Mouse (Mus musculus) left cerebral cortex, adult 8-10 months (tissue): ENCODE measurements at regions not wholly inside any gene's neighbourhood (a gene's known extent, or its start where the extent isn't known, plus 50 kb on each side); places are given as distances from the start of the nearest gene placed in this dataset.

Experiments used
- DNase-seq, 2 experiments: peaks; one replicate each; pipeline ENCODE4 v3.0.0; 2022; ENCODE audit warnings: low spot score in 2 of 2

DNA sequence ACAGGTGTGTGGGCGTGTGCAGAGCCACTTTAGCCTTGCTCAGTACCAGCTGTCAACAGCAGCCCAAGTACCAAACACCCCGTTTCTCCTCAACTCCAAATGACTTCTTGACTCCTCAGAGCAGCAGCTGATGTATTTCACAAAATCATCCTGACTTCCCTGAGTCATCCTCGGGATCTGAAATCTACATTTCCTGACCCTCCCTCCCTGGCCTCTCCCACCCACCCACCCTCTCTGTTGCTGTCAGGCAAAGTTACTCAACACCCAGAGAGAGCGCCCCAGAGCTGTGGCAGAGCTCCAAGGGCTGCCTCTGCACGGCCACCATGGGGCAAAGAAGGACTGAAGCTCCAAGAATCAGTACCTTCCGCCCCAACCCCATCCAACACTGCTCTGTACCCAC lies 83.5 kb upstream of the Cyp1b1 start:
- no peak for DNase-seq

GRCm38 (mm10) chr17:79790166-79790565 lies 75.3 kb upstream of the Cyp1b1 start:
- no peak for DNase-seq

DNA sequence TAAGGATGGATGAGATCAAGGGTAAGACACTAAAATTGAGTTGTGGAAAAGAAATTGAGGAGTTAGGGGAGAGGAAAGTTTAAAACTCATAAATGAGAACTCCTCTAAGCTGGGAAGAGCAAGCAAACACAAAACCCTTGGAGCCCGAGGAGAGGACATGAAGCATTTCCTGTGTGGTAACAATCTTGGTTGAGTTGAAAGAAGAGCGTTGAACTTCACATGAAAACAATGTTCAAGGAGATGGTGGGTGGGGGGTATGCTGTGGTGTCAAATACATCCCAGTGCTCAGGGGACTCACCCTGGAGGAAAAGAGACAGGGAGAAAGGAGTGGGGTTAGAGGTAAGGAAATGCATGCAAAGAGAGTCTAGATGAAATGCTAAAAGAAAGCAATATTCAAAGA lies 72.3 kb upstream of the Cyp1b1 start:
- DNase-seq, result no peak

DNA sequence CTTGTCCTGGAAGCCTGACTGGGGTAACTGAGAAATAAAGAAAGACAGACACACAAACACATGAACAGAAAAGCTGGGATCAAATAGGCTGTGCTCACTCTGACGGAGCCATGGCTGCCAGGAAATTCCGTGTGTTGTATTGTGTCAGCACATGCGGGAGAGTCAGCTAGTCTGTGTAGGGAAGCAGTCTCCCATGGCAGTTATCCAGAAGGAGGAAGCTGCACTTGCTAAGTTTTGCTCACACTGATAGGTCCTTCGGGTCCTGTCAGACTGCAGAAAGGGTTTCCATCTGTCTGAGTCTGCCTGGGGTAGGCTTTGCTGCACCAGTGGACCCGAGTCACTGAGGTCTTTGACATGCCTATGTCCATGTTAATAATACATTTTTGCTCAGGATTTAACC lies 71.8 kb upstream of the Cyp1b1 start:
- no peak for DNase-seq

- no peak for DNase-seq
Measured at GRCm38 (mm10) chr17:79786270-79786669, 71.4 kb upstream of the Cyp1b1 start.

DNA sequence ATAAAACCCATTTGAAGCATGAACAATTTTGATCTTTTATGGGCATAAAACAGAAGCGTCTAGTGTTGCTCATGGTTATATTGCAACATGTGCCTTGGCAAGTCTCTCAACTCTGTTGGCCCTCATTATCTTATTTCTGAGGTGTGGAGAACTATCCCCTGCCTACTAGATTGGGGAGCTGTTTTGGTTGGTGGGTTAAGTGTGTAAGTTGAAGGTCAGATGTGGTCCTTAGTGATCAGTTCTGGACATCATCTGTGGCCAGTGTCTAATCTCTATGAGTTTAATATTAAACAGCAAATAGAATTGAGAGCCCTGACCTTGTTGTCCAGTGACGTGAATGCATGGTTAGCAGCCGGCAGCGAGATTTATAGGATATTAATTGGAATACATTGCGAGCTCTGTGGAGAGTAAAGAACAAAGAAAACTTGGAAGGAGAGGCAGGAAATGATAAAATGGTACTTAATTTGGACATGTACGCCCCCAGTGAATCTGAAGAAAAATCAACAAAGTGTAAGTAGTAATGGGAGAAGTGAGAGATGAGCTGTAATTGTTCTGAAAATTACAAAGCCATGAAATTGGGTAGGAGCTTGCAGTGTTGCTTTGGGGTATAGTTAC lies 69.5 kb upstream of the Cyp1b1 start:
- no peak for DNase-seq

DNA sequence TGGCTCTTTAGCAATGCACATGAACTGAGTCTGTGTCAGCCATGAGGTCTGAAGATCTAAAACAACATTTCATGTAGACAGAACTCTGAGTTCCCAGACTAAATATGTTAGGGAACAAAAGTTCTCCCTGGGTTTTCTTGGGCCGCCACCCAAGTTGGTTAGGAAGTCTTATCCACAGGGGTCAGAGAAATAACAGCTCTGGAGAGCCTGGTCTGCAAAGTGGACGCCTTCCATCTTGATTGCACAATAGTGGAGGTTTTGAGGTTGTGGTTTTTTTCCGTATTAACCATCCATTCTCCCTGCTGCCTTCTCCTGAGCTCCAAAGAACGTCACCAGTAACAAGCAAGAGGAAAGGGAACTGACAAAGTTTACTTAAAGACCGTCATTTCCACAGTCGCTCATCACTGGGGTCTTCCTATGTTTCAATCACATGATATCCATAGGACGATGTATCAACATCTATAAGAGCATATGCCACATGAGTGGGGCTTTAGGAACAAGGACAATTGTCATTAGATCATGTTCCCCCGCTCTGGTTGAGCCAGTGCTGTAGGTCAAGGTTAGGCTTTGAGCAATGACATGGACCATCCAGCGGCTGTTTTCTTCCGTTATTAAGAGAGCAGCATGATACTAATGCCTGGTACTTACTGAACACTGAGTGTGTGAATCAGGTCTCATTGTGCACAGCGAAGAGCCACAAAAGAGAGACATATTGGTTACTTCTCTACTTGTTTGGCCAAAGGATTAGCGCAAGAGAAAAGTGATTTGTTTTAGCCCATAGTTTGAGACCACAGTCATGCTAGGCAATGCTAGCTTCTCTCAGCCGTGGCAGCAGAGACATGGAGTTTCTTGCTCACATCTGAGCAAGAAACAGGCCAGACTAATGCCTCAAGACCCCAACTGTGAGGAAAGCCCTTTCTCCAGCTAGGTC lies 67.1 kb upstream of the Cyp1b1 start:
- no peak for DNase-seq

DNA sequence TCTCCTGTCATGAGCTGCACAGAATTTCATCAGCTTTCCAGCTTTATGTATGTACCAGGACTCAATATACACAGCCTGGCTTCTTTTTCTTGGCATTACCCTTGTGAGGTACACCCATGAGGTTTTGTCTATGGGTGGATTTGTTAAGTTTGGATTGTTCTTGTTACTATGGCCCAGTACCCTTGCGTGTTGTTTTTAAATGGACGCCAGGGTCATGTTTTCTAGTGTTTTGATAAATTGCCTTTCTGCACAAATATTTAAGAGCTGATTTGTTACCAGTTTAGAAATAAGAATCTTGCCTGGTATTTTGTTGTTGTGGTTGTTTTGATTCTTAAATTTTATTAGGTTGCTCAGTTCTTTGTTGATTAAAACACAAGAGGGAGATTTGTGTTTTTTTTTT lies 66.4 kb upstream of the Cyp1b1 start:
- DNase-seq, result no peak

DNA sequence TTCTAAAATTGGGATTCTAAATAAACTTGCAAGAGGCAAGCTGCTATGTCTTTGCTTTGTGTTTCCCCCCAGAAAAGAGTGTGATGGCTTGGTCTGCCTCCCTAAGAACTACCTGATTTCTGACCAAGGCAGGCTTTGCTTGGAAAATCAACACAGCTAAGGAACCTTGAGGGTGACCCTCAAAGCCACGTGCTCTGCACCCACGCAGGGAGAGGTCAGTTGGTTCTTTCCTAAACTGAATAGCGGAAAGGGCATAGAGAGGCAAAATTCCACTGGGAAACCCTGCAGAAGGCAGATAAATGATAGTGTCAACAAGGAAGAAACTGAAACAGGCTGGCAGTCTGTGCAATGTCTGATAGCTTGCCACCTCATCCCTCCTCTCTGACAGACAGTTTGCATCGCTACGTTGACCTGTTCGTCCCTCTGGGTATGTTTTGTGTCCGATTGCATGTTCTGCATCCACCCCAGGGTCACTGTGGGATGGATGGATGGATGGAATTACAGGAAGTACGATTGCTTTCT lies 63.1 kb upstream of the Cyp1b1 start:
- DNase-seq, result no peak

DNA sequence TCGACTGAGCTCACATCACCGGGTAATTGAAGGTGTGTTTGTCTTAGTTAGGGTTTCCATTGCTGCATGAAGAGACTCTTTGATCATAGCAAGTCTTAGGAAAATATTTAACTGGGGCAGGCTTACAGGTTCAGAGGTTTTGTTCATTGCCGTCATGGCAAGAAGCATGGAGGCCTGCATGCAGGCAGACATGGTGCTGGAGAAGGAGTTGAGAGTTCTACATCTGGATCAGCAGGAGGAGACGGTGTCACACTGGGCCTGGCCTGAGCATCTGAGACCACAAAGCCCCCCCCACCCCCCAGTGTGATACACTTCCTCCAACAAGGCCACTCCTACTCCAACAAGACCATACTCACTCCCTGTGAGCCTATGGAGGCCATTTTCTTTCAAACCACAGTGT lies 61.3 kb upstream of the Cyp1b1 start:
- no peak for DNase-seq

DNA sequence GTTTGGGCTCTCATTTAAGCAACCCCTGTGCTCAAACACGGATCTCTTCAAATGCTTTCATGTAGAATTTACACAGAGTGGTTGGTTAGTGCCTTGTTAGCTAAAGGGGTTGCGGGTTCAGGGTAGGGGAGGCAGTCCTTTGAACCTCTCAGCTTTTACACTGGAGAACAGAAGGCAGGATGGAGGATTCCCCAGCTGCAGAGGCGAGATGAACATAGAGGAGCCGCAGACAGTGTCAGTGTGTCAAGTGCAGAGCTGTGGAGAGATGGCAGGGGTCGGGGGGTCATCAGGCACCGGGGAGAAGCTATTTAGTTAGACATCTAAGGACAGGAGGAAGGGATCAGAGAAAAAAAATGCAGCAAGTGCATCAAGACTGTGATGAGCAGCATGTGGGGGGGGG lies 60.4 kb upstream of the Cyp1b1 start:
- no peak for DNase-seq

DNA sequence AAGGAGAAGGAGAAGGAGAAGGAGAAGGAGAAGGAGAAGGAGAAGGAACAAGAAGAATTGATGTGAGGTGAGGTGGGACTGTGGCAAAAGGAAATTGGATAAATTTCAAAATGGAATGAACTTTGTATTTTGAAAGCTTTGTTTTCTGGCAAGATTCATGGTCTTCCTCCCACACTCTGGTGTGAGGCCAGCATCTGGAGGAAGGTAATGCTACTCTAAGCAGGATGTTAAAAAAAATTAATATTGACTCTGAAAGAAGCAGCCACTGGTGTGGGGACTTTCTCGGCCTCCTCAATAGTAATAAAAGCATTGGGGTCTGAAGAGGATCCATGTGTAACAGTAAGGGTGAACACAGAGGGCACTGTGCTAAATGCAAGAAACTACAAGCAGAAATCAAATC lies 59.4 kb upstream of the Cyp1b1 start:
- DNase-seq, result no peak

DNA sequence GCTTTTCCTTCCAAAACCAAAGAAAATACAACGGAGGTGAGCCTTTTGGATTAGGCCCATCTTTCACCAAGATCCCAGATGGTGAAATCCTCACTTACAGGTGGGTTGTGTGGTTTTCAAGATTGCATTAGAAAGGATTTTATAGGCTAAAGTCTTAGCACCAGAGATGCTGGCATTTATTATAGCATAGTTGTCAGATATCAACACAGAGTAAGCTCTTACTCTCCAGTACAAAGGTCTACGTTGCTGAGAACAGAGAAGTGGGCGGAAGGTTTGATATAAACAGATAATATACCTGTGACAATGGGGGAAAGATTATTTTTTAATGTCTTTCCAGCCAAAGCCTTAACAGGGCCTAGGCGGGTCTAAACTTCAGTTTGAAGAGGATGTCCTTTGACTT lies 57.4 kb upstream of the Cyp1b1 start:
- DNase-seq, result no peak

GRCm38 (mm10) chr17:79771727-79772126 lies 56.9 kb upstream of the Cyp1b1 start:
- DNase-seq, result no peak

DNA sequence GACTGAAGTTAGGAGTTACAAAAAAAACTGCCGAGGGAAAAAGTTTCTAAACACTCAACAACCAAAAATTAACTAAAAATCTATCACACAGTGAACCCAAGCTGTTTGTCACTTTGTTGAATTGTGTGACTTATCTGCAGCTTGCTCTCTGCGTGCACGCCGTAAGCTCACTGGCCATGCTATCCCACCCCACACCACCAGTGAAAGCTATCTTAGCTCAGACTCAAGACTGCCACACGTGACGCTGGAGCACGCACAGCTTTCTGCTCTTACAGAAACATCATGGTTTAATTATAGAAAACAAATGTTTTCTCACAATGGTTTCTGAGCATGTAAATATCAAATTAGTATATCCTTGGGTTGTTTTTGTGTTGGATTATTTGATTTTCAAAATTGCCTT lies 56.0 kb upstream of the Cyp1b1 start:
- no peak for DNase-seq

GRCm38 (mm10) chr17:79769824-79770223 lies 55.0 kb upstream of the Cyp1b1 start:
- no peak for DNase-seq

DNA sequence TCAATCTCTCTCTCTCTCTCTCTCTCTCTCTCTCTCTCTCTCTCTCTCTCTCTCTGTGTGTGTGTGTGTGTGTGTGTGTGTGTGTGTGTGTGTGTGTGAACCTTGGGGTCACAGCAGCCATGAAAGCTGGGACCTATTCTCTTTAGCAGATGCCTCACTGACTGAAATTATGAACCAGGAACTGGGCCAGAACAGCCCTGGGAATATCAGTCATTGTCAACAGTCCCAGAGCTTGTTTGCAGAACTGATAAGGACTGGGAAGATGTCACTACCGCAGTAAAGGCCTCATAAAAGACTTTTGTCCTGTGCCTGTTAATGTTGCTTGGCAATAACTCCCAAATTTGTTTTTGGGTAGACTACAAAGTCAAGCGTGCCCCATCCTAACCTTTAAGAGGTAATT lies 53.2 kb upstream of the Cyp1b1 start:
- DNase-seq, result no peak

- peak in 1 of 2 experiments; percentile 9 for DNase-seq
Measured at GRCm38 (mm10) chr17:79765061-79765794, 50.4 kb upstream of the Cyp1b1 start.
